Mouse (Mus musculus): ENCODE results near the gene Syt15.
A peak's percentile ranks its signal among the peaks of the same experiment; 100 is the strongest.

Syt15 gene

GRCm38 (mm10) chr14:34219295-34219694, at the start of gene Syt15:
TSS of gene Syt15 (plus strand) at chr14:34219595.
- no peak for DNase-seq

DNA sequence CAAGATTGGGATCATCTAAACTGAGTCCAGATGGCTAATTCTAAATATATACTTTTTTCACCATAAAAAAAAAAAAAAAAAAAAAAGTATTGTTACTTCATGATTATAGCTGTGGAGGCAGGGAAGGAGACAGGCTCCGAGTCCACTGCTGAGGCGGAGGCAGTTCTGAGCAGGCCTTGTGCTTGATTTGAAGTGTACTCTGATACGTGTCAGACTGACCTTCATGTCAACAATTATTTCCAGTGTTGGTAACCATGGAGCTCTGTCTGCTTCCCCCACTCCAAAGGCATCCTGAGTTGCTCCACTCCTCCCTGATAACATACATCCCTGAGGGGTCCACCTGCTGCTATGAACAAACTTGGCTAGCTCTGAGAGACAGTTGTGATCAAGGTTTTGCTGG, 48.3 kb upstream of the Syt15 start:
- no peak for DNase-seq

DNA sequence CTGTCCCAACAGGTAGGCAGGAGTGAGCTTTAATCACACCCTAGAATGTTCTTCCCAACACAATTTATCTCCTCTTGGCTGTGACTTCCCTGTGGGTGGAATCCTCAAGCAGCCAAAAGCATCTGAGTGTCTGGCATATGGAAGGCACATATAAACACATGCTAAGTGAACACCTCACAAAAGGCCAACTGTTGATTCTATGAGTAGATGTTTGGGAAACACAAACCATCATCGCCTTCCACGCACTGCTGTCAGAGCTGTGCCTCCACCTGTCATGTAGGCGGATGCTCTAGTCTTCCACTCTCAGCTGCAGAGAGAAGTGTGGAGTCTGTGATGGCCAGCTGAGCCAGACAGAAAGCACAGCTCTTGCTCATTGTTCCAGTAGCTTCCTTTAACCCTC, 40.0 kb upstream of the Syt15 start:
- no peak for DNase-seq

GRCm38 (mm10) chr14:34183101-34183500, 36.3 kb upstream of the Syt15 start:
- no peak for DNase-seq

DNA sequence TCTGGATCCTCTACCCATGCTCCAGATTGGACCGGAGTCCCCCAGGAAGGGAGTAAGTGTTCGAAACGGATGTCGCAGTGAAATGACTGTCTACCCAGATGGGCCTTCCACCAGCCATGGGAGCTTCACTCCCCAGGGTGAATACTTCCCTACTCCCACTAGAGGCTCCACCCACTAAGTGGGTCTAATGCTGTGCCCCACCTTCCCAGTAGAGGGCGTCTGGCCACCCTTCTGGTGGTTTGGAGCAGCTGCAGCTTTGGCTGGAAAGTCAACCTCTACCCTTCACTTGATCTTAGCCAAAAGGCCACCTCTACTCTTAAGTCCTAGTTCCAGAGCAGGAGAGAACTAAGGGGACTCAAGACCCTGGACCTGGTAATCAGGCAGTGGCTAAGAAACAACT, 30.8 kb upstream of the Syt15 start:
- DNase-seq = peak; percentile 47 to 54

GRCm38 (mm10) chr14:34190361-34190760, 29.0 kb upstream of the Syt15 start:
- DNase-seq = no peak

- DNase-seq = no peak
Observed at GRCm38 (mm10) chr14:34193879-34194278, 25.5 kb upstream of the Syt15 start.

DNA sequence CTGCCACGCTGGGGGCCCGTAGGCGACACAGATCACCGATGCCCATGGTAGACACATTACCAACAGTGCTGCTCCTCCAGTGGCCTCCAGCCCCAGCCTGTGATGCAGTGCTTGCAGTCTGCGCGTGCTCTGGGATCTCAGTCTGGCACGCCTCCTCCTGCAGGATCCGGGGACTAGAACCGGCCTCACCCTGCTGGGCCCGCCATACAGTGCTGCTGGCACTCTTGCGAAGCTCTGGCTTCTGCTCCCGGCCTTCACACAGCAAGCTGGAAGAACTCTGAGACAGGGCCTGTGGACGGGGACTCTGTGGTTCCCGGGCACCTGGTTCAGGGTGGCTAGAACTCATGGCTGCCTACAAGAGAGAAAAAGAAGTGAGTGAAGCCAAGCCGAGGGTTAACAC, 23.9 kb upstream of the Syt15 start:
- peak; percentile 27 to 35 for DNase-seq

- no peak for DNase-seq
Observed at GRCm38 (mm10) chr14:34196706-34197105, 22.7 kb upstream of the Syt15 start.

- DNase-seq = peak; percentile 64 to 76
Observed at GRCm38 (mm10) chr14:34200738-34201230, 18.6 kb upstream of the Syt15 start.

DNA sequence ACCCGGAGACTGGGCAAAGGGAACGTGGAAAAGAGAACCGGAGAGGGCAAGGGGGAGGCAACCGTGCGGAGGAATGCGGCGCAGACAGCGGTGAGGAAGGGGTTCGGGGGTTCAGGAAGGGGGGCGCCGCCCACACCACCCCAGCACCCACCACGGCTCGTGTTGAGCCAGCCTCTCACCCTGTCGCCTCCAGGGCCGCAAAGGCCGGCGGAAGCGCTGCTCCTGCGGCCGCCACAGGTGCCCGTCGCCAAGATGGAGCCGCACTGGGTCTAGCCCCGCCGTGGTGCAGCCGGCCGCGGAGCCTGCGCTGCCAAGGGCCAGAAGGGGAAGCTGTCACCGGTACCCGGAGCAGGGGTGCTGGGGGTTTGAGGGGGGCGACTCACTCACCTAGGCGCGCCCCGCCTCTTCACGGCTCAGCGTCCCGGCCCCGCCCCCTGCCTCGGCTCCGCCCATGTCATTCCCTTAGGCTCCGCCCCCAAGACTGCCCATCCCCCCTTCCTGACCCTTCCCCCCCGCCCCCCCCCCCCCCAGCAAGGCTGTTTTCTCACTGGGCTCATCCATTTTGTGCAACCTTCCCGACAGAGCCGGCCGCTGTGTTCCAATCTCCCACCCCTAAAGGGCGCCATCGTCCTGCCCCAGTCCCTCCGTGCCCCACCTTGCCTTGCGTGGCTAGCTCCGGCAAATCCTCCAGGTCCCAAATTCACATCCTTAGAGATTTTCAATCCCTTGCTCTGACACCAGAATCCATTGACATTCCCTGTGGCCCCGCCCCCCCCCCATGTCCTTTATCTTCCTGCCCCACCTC, 18.0 kb upstream of the Syt15 start, which contains the start of gene Gprin2:
TSS of gene Gprin2 (minus strand) at position 423 of the 805 bp plus-strand sequence.
- peak; percentile 58 to 76 for DNase-seq

GRCm38 (mm10) chr14:34207996-34208395, 11.4 kb upstream of the Syt15 start:
- DNase-seq = no peak

DNA sequence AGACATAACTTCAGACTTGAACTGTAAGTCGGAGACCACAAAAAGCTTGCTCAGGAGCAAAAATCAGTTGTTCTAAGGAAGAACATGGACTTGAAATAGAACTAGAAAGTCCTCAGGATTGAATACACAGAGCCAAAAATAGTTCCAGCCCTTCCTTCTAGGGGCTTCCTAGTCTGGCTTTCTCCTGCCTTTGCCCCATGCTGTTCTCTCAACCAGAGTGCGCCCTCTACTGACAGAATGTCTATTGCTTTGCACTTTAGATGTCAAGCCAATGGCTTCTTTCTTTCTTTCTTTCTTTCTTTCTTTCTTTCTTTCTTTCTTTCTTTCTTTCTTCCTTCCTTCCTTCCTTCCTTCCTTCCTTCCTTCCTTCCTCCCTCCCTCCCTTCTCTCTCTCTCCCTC, 10.7 kb upstream of the Syt15 start:
- DNase-seq = peak; percentile 58 to 60

- no peak for DNase-seq
Observed at GRCm38 (mm10) chr14:34209080-34209479, 10.3 kb upstream of the Syt15 start.

DNA sequence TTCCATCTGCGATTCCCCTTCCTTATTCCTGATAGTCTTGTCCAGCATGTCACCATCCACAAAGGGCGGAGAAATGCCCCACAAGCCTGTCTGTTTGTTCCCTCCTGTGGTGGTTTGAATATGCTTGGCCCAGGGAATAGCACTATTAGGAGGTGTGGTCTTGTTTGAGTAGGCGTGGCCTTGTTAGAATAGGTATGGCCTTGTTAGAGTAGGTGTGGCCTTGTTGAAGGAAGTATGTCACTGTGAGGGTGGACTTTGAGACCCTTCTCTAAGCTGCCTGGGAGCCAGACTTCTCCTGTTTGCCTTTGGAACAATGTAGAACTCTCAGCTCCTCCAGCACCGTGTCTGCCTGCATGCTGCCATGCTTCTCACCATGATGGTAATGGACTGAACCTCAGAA, 9.5 kb upstream of the Syt15 start:
- no peak for DNase-seq

- DNase-seq = no peak
Observed at GRCm38 (mm10) chr14:34215451-34216127, 3.8 kb upstream of the Syt15 start.

DNA sequence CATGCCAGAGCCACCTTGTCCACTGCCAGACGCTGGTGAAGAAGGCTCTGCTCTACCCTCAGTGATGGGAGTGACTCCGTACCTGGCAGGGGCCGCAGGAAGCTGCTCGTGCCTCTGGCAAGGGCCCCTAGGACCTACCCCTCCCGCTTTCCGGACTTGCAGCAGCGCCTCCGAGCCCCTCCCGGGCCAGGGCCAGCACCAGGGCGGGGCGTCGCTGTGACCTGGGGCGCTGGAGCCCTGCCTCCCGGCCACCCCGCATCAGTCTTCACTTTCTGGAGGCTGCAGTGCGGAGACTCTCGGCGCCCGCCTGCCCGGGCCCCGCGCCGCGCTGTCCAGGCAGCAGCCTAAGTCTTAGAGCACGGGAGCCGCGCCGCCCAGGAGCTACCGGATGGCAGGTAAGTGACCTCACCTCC, 397 bp downstream of the Syt15 start:
- DNase-seq = no peak

DNA sequence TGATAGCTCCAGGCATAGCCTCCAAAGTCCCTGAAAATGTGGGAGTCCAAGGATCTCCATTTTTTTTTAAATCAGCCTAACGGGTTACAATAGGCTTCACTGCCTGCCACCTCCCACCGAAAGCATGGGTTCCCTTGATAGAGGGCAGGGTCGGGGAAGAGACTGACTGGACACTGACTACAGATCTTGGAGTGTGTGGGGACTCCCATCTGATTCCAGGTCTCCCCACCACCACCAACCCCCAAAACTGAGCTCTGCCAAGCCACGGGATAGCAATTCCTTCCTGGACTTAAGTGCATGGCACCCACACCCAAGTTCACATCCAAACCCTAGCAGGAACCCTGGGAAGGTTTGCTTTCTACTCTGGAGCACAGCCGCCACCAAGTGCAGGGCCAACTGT, 1.0 kb downstream of the Syt15 start:
- DNase-seq = no peak

DNA sequence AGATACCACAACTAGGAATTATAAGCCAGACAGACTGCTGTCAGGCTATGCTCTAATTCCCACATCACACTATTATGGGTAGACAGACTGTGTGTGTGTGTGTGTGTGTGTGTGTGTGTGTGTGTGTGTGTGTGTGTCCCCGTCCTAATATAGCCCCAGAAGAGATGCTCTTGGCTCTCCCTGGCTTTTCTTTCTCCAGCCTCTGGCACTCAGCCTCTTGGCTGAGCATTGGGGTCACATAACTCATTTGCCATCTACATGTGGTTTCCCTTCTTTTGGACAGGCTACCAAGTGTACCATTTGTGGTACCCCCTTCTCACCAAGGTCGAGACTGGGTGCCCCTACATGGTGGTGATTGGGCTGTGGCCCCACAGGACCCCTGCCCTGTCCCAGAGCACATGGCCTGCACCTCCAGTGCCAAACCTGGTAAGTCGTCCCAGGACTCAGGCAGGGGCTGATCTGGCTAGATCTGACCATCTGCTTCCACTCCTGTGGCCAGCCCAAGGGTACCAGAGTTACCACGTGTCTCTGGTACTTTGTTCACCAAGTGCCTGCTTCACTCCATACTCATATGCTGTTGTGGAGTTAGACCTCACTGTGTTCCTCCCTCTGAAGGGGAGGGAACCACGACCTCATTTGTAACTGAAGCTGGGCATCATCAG, 2.2 kb downstream of the Syt15 start:
- no peak for DNase-seq

- no peak for DNase-seq
Observed at GRCm38 (mm10) chr14:34223362-34223898, 4.0 kb downstream of the Syt15 start.

DNA sequence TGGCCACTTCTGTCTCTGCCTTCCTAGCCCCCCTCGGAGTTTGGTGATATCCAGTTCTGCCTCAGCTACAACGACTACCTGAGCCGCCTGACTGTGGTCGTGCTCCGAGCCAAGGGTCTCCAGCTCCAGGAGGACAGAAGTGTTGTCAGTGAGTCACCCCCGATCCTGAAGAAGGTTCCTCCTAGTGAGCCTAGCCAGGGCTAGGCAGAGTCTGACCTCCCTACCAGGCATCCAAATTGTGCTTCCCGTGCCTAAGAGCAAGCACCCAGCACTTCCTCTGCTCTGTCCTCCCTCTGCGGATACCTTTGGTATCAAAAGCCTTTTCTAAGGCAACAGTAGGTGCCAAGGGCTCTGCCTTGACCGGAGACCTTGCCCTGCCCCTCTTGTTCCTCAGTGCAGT, 6.6 kb downstream of the Syt15 start:
- no peak for DNase-seq

DNA sequence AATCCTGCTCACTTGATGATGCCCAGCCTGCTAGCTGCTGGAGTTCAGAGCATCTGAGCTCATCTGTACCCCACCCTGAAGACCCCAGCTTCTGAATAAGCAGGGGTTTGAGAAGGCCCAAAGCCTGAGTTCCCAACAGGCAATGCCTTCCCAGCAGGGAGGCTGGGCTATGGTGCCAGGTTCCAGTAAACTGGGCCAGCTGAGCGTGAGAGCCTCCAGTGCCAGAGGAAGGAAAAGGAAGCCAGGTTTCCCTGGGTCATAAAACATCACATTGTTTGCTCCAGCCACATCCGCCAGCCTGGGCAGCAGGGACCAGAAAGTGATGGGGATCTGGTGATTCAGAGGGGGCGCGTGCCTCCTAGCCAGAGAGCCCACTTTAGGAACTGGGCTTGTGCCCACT, 7.2 kb downstream of the Syt15 start:
- DNase-seq = no peak

DNA sequence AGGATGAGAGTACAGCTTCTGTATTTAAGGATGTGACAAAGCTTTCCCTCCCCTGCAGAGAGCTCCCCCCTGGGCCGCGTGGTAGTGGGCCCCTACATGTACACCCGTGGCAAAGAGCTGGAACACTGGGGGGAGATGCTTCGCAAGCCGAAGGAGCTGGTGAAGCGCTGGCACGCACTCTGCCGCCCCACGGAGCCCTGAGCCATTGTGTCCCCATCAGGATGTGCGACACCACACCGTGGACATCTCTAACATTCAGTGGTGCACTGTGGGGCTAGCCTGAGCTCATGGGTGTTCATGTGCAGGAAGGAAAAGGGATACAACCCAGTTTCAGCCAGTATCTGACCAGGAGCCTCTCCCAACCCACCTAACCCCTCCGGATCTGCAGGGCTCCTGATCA, 8.6 kb downstream of the Syt15 start:
- no peak for DNase-seq

All from cerebellum, adult 18-20 months (tissue).